Mouse (Mus musculus) neural tube, embryonic 10.5 days (tissue): ENCODE data around the gene Dop1a.

Experiments used
- DNase-seq: peaks from one replicate; pipeline ENCODE4 v3.0.0-alpha.2; 2017; ENCODE audit warnings: low spot score; ENCODE audit errors: extremely low spot score

Gene Dop1a

GRCm38 (mm10) chr9:86499083-86499482, 32.1 kb downstream of the Dop1a start:
- DNase-seq, result no peak

GRCm38 (mm10) chr9:86507437-86507836, 40.5 kb downstream of the Dop1a start:
- no peak for DNase-seq

- no peak for DNase-seq
These were observed 46.8 kb downstream of the Dop1a start for GRCm38 (mm10) chr9:86513733-86514132.

GRCm38 (mm10) chr9:86514390-86514789, 47.4 kb downstream of the Dop1a start:
- no peak for DNase-seq

- no peak for DNase-seq
These were observed 47.8 kb downstream of the Dop1a start for GRCm38 (mm10) chr9:86514798-86515197.

GRCm38 (mm10) chr9:86522335-86522734, 55.4 kb downstream of the Dop1a start:
- DNase-seq, result no peak

GRCm38 (mm10) chr9:86525600-86525999, 58.6 kb downstream of the Dop1a start:
- DNase-seq, result no peak

GRCm38 (mm10) chr9:86534071-86534470, 67.1 kb downstream of the Dop1a start:
- no peak for DNase-seq

- DNase-seq, result no peak
These were observed 76.5 kb downstream of the Dop1a start for GRCm38 (mm10) chr9:86543451-86543850.

GRCm38 (mm10) chr9:86544559-86544958, 77.6 kb downstream of the Dop1a start:
- no peak for DNase-seq

GRCm38 (mm10) chr9:86549637-86550162, 82.7 kb downstream of the Dop1a start:
- no peak for DNase-seq

GRCm38 (mm10) chr9:86550717-86551116, 83.8 kb downstream of the Dop1a start:
- DNase-seq, result no peak

GRCm38 (mm10) chr9:86553886-86554285, 86.9 kb downstream of the Dop1a start:
- no peak for DNase-seq

- no peak for DNase-seq
These were observed 87.7 kb downstream of the Dop1a start for GRCm38 (mm10) chr9:86554641-86555040.

- no peak for DNase-seq
These were observed 93.6 kb downstream of the Dop1a start for GRCm38 (mm10) chr9:86560543-86560942.

- DNase-seq, result no peak
These were observed 102.5 kb downstream of the Dop1a start for GRCm38 (mm10) chr9:86569314-86569910.

GRCm38 (mm10) chr9:86570261-86570890, 103.4 kb downstream of the Dop1a start:
- DNase-seq, result no peak

GRCm38 (mm10) chr9:86570946-86571345, 104.0 kb downstream of the Dop1a start:
- no peak for DNase-seq

- DNase-seq, result peak; percentile 95
These were observed 104.7 kb downstream of the Dop1a start, which contains the start of the genes Pgm3 and Rwdd2a for GRCm38 (mm10) chr9:86571540-86572135. Pgm3 (minus strand) TSS chr9:86571842. Rwdd2a (plus strand) TSS chr9:86571991.

GRCm38 (mm10) chr9:86572196-86572595, 105.2 kb downstream of the Dop1a start:
- no peak for DNase-seq

- peak; percentile 80 for DNase-seq
These were observed 105.8 kb downstream of the Dop1a start for GRCm38 (mm10) chr9:86572636-86573291.
